Mouse (Mus musculus) adipocyte (in vitro differentiated cells): ENCODE measurements at regions not wholly inside any gene's neighbourhood (a gene's known extent, or its start where the extent isn't known, plus 50 kb on each side); places are given as distances from the start of the nearest gene placed in this dataset.

Source experiments
- DNase-seq: peaks from one replicate; pipeline ENCODE4 v3.0.0-alpha.2; 2016; ENCODE audit warnings: low spot score

GRCm38 (mm10) chr6:84262766-84263165 lies 254.4 kb downstream of the Dysf start:
- DNase-seq = no peak

- DNase-seq = no peak
These were observed 253.1 kb downstream of the Dysf start for GRCm38 (mm10) chr6:84261483-84261882.
